Mouse (Mus musculus) Patski (cell line): ENCODE measurements around the gene Fbln5. TPM values are rescaled to one million over a fixed set of nuclear protein-coding genes. Genes with fewer than 3 reads are reported as not detected.

Source experiments
- ATAC-seq: fragments of 100-300 bp; one replicate; pipeline ENCODE4 v1.8.0; 2021
- CTCF ChIA-PET: fragments of 350-600 bp; sonication (Branson Sonifier 250); formaldehyde crosslinking; loops from one replicate; lab custom pipeline; 2022; ENCODE audit warnings: inconsistent platforms; lab: Charles Lee
- POLR2A ChIA-PET: fragments of 350-600 bp; sonication (Branson Sonifier 250); formaldehyde crosslinking; loops from one replicate; lab custom pipeline; 2022; ENCODE audit warnings: antibody characterized with exemption, inconsistent platforms; lab: Charles Lee
- DNase-seq: peaks from one replicate; pipeline ENCODE4 v3.0.0-alpha.2; 2011; ENCODE audit warnings: low read depth, low spot score
- H3K27me3 ChIP-seq: fragments of 371-371 bp; one replicate; pipeline ENCODE4 v1.5.1; 2021
- CTCF ChIP-seq: fragments of 100-300 bp; IDR thresholded peaks from one replicate; pipeline ENCODE4 v1.5.1; 2021
- in situ Hi-C: fragments of 300-500 bp; cut with MboI; formaldehyde crosslinking; loops from 3 replicates; pipeline ENCODE4 v1.11.1; 2018; ENCODE audit warnings: low pct_unique_long_range_greater_than_20kb, mixed read lengths
- polyA plus RNA-seq: library from polyadenylated mRNA; unstranded; gene quantifications from one replicate; pipeline ENCODE4 v1.2.3, GENCODE M21; 2021

Fbln5 gene
- polyA plus RNA-seq, 1 experiment from 2014 or later, result 2.3 TPM

DNA sequence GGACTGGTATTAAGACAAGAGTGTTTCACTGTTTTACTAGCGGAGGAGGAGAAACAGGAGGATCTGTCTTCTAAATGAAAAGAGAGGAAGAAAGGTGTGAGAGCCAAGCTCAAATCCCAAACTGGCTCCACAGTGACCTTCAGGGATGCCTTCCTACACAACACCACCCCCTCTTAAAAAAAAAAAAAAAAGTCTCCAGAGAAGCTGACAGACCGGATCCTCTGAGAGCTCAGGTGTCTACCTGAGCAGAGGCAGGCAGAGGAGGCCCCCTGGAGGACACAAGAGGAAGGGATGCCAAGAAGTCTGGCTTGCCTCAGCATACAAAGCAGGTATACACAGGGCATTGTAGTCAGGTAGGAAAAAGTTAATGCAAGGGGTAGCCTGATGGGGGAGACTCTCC is 36.1 kb downstream of the Fbln5 start:
- POLR2A ChIA-PET, result no interaction called here

DNA sequence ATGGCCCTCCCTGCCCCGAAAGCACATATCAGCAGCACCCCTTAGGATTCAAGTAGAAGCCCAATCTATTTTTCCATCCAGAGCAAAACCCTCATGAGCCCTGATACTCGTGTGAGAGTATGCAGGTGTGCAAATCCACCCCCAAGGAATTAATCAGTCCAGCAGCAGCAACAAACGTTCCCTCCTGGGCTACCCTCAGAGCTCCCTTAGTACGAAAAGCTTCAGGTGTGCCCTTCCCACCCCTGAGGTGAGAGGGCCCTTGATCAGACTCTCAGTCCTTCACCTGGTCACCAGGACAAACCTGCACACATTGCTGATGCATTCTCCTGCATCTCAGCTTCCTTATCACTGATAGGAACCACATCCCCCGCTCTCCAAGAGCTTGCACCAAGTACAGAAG is 37.9 kb downstream of the Fbln5 start:
- DNase-seq (no peak), ATAC-seq (no peak)
- TF ChIP-seq CTCF, result no peak
- ChIA-PET CTCF (no interaction called here), POLR2A (no interaction called here)
- in situ Hi-C loops, result no loop called here
- no peaks in the 10 kb centered on the region for H3K27me3 ChIP-seq

More for the DNA sequence above, 36.1 kb downstream of the Fbln5 start:
- DNase-seq, result no peak
- no peak for ATAC-seq
- no peak for TF ChIP-seq CTCF
- no peaks in the 10 kb centered on the region for H3K27me3 ChIP-seq
- CTCF ChIA-PET, result no interaction called here
- in situ Hi-C loops, result no loop called here

DNA sequence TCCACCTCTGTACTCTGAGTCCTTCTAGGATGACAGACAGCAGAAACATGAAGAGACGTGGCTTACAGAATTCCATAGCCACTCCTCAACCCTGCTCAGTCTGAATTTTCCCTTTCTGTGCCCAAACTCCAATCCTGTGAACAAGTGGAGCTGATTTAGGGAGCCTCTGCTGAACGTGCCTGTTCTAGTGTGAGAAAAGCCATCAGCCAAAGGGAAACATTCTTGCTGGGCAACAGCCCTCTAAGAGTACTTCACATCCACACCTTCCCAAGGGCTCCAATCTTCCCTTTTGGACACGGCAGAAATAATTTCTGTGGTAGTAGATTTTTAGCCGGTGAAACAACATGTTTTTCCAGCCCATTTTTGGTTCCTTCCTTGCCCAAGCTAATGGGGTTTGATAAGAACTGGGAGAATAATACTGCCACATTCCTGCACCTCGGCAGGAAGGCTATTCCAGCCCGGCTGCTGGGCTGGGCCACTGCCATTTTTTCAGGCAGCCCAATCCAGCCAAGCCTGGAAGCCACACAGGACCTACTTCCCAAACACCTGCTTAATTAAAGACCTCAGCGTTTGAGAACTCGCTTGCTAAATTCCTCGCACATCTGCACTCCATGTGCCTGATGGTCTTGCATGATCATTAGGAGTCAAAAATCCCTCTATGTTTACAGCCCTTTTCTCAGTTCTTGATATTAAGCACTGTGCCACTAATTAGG is 41.1 kb downstream of the Fbln5 start:
- CTCF ChIA-PET, result no interaction called here
- no peaks in the 10 kb centered on the region for H3K27me3 ChIP-seq
- POLR2A ChIA-PET, result no interaction called here
- no peak for TF ChIP-seq CTCF
- in situ Hi-C loops, result no loop called here
- ATAC-seq (no peak), DNase-seq (no peak)

DNA sequence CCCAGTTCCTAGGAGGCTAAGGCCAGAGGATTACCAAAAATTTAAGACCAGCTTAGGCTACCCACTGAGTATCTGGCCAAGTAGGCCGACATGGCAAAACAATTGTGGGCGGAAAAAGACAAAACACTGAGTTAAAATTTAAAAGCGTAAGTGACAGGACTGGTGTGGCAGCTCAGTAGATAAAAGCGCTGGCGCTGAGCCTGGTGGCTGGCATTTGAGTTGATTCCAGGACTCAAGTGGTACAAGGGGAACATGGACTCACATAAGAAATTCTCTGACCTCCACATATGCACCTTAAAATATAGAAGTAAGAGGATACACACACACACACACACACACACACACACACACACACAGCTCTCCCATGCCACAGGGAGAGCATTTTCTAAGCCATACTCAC is 42.5 kb downstream of the Fbln5 start:
- in situ Hi-C loops, result no loop called here
- ChIA-PET POLR2A (no interaction called here), CTCF (interaction anchor here (1.2 kb wide), 1 partner anchor 20 kb away, joined by 4 read pairs; no protein-coding TSS in a partner anchor)
- no peak for TF ChIP-seq CTCF
- no peaks in the 10 kb centered on the region for H3K27me3 ChIP-seq
- ATAC-seq (no peak), DNase-seq (no peak)

DNA sequence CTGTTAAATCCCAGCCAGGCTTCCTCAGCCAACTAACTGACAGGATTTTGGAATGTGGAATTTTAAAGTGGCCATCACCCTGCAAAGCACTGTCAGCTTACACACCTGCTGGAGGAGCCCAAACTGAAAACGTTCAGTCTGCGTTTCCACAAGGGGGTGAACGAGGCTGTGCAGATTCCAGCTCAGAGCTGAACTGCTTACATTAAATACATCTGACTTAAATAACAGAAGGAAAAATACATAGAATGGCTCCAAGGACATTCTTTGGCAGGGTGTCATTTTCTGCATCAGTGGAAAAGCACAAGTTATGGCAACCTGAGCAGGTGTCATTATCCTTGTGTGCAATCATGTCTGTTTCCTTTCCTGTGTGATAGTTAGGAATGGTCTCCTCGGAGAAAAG is 44.7 kb downstream of the Fbln5 start:
- no peak for TF ChIP-seq CTCF
- in situ Hi-C loops, result no loop called here
- POLR2A ChIA-PET, result no interaction called here
- DNase-seq (no peak), ATAC-seq (no peak)
- CTCF ChIA-PET, result no interaction called here
- H3K27me3 ChIP-seq, result no peaks in the 10 kb centered on the region

DNA sequence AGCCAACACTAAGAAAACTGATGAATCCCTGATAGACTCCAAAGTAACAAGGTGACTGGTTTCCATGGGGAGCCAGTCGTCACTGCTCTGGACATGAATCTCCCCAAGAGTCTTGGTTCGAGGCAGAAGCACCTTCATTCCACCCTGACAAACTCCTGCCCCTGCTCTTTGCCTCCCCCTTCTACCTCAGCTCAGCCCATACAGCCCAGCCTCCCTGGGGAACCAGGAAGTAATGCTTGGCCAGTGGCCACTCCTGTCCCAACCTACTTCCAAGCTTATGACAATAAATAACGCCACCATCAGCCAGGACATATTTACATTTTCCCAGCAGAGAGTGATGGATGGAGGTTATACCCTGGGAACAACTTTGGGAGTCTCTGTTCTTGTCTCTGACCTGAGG is 45.9 kb downstream of the Fbln5 start:
- POLR2A ChIA-PET, result no interaction called here
- TF ChIP-seq CTCF, result no peak
- CTCF ChIA-PET, result no interaction called here
- in situ Hi-C loops, result no loop called here
- DNase-seq, result no peak
- no peaks in the 10 kb centered on the region for H3K27me3 ChIP-seq
- no peak for ATAC-seq

DNA sequence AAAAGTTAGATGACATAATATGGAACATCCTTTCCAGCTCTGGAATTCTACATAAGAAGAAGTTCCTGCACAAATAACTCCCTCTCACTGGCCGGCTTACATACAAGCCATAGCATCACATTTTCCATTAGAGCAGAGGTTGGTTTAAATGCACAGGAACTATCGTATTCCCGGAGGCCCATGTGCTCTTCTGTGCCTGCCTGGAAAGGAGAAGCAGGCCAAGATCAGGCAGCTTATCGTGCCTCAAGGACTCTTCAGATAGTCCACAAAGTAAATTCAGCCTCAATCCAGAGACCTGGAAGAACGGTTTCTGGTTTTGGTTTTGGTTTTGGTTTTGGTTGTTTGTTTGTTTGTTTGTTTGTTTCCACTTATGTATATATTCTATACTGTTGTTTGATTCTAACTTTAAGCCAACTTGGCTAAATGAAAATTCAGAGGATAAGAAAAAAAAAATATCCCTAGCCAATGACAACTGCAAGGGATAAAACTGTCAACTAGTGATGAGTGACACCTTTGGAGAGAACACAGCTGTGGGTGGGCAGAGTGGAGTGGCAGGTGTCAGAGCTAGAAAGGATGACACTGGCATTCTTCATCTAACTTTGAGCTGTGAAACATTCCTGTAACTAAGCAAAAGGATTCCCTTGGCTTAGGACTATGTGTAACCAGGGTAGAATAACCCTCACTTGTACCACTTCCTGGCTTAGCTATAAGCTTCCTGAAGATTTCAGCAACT is 48.4 kb downstream of the Fbln5 start:
- no peaks in the 10 kb centered on the region for H3K27me3 ChIP-seq
- in situ Hi-C loops, result no loop called here
- DNase-seq (no peak), ATAC-seq (no peak)
- no peak for TF ChIP-seq CTCF
- ChIA-PET CTCF (interaction anchor here (1.0 kb wide), 1 partner anchor 22 kb away, joined by 3 read pairs; no protein-coding TSS in a partner anchor), POLR2A (no interaction called here)

DNA sequence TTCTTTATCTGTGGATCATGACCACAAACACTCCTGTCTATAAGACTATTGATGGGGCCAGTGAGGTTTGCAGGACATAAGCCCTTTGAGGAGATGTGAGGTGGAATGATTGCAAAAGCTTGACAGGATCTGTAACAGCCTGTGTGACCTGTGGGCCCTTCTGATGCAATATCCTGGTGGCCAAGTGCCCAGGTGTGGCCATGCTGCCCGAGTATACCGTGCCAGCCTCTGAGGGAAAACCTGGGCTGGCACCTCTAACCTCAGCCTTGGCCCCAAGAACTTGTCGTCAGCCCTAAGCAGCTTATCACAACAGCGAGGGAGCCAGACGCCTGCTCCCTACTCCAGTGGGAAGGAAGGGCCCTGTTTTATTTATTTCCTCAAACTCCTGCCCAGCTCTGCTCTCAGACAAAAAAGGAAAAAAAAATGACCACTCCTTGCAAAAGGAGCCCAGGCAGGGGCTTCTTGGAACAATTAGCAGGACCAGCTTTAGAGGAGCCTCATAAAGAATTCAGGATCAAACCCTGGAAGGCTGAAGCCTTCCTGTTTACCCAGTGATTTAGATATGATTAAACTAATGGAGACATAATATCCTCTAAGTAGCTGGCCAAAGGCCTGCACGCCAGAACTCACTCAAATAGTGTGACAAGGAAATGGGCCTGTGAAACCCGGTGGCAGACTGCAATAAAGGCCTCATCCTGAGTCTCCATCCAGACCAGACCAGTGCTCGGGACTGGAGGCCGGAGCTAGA is 51.4 kb downstream of the Fbln5 start:
- in situ Hi-C loops, result no loop called here
- ChIA-PET POLR2A (no interaction called here), CTCF (no interaction called here)
- TF ChIP-seq CTCF, result no peak
- ATAC-seq, result no peak
- DNase-seq, result no peak
- H3K27me3 ChIP-seq, result no peaks in the 10 kb centered on the region

DNA sequence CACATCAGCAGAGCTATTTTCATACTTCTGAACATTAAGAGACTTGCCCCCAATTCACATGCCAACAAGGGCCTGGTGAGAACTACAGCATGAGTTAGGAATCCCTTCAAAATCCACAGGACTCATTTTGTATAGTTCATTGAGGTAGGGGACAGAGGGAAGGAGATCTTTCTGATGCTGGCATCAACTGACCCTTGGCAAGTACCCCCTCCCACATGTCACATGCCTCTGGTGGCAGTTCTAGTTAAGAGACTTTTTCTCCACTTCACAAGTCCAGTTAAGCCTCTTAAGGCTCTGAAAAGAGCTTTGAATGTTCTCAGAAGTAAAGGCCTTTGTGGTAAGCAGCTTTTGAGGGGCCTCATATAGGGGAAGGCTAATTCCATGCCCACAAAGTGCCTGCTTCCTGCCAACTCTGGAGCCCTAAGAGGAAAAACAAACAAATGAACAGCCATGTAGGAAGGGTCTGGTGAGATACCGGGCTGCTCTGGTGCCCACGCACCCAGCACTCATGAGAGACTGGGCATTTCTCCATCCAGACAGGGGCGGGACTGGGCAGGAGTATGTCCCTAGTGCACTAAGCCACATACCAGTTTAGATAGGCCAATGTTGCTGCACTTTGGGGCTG is 52.5 kb downstream of the Fbln5 start:
- in situ Hi-C loops, result no loop called here
- DNase-seq, result no peak
- no peak for ATAC-seq
- H3K27me3 ChIP-seq, result no peaks in the 10 kb centered on the region
- no peak for TF ChIP-seq CTCF
- POLR2A ChIA-PET, result no interaction called here
- CTCF ChIA-PET, result no interaction called here

DNA sequence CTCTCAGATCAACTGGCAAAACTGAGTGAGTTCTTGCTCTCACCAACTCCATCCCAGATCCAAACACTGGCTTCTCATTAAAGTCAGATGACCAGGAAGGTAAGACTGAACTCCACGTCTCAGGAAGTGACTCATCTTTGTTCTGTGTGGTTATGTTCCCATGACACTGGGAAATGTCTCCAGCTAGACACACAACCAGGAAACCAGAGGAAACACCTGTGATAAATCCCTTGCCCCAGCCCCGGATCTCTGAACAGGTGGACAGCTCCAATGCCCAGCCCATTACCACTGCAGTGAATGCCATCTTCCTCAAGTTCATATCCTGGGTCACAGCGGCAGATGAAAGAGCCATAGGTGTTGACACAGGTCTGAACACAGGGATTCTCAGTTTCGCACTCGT is 54.0 kb downstream of the Fbln5 start:
- in situ Hi-C loops, result no loop called here

DNA sequence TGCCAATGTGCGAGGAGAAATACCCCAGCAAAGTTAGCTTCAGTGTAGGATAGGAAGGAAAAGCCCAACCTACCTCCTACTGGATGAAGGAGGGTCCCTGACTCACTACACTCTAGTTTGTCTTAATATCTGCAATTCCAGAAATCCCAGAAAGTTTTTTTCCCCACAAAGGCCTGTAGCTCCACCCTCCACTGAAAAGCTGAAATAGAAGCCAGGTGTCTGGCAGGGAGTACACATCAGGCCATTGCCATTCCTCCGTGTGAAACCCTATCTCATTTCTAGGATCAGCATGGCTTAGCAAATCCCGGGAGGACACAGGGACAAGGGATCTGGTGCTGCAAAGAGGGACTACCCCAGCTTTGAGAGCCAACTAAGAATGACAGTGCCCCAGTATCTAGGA is 55.8 kb downstream of the Fbln5 start:
- H3K27me3 ChIP-seq, result no peaks in the 10 kb centered on the region
- DNase-seq, result no peak
- ChIA-PET POLR2A (no interaction called here), CTCF (no interaction called here)
- in situ Hi-C loops, result no loop called here
- TF ChIP-seq CTCF, result no peak
- no peak for ATAC-seq

More for the DNA sequence above, 54.0 kb downstream of the Fbln5 start:
- no peak for ATAC-seq
- no peaks in the 10 kb centered on the region for H3K27me3 ChIP-seq
- no peak for DNase-seq
- ChIA-PET POLR2A (no interaction called here), CTCF (no interaction called here)
- no peak for TF ChIP-seq CTCF
